Mouse (Mus musculus) cerebellum, adult 2 months (tissue): ENCODE results near the gene Abca1. TPM values are rescaled to one million over a fixed set of nuclear protein-coding genes. Genes with fewer than 3 reads are reported as not detected.

ENCODE experiments used
- DNase-seq, 2 experiments: peaks; one replicate each; pipeline ENCODE4 v3.0.0; 2021
- H3K27ac ChIP-seq: fragments of 200-500 bp; 2 replicates; pipeline ENCODE4 v1.5.1; 2012; ENCODE audit warnings: low read length, control low read depth, inconsistent platforms; ENCODE audit not compliant: insufficient read depth
- H3K27me3 ChIP-seq: fragments of 200-500 bp; 2 replicates; pipeline ENCODE4 v1.6.1; 2012; ENCODE audit warnings: inconsistent platforms, mild to moderate bottlenecking, low read length, moderate library complexity; ENCODE audit not compliant: control insufficient read depth, insufficient read depth
- H3K4me1 ChIP-seq: fragments of 200-500 bp; 2 replicates; pipeline ENCODE4 v1.6.1; 2011; ENCODE audit warnings: low read length; ENCODE audit not compliant: control insufficient read depth, insufficient read depth
- H3K4me3 ChIP-seq: fragments of 200-500 bp; replicated peaks from 2 replicates; pipeline ENCODE3; 2011; ENCODE audit warnings: mild to moderate bottlenecking, low read depth, low read length, control low read depth; ENCODE audit not compliant: insufficient read depth
- CTCF ChIP-seq: fragments of 200-500 bp; IDR thresholded peaks from 2 replicates; pipeline ENCODE4 v1.5.1; 2011; ENCODE audit warnings: low read depth, mild to moderate bottlenecking, control low read depth, low read length, moderate library complexity, borderline replicate concordance; ENCODE audit not compliant: insufficient read depth
- POLR2A ChIP-seq: fragments of 200-500 bp; IDR thresholded peaks from 2 replicates; pipeline ENCODE4 v1.6.1; 2011; ENCODE audit warnings: low read length, control low read depth, borderline replicate concordance; ENCODE audit not compliant: insufficient read depth
- WGBS: fragments of 180-500 bp; shearing (Covaris S2); methylation state at CpG from one replicate; pipeline ENCODE4 v1.1.7; 2018; 5-methylcytosine and 5-hydroxymethylcytosine counted together
- polyA plus RNA-seq: library from polyadenylated mRNA; depleted of rRNA; stranded (reverse); fragments of >200 nt; gene quantifications from 2 replicates; pipeline ENCODE4 v1.2.3, GENCODE M21; 2012

Gene Abca1
- polyA plus RNA-seq, 1 experiment, result 10.0 TPM

GRCm38 (mm10) chr4:53120038-53120685, 39.5 kb downstream of the Abca1 start:
- Histone ChIP-seq H3K27ac (no peak overlapping the region), H3K4me3 (no peak overlapping the region), H3K4me1 (no peaks in the 10 kb centered on the region; the same call in 1 of the 2 replicates), H3K27me3 (no peaks in the 10 kb centered on the region)
- TF ChIP-seq CTCF (no peak), POLR2A (no peak)
- 76% methylated on average over 10 of the region's 10 CpGs for WGBS
- no peak for DNase-seq

- no peak for DNase-seq
- H3K27ac ChIP-seq, result no peak overlapping the region
- no peaks in the 10 kb centered on the region for H3K27me3 ChIP-seq
- H3K4me1 ChIP-seq, result no peaks in the 10 kb centered on the region; the same call in 1 of the 2 replicates
- WGBS, result 87% methylated on average over 4 of the region's 4 CpGs
- TF ChIP-seq POLR2A, result no peak
- no peak for TF ChIP-seq CTCF
- H3K4me3 ChIP-seq, result no peak overlapping the region
Measured at GRCm38 (mm10) chr4:53118643-53119042, 41.1 kb downstream of the Abca1 start.

GRCm38 (mm10) chr4:53117610-53118009, 42.1 kb downstream of the Abca1 start:
- H3K27me3 ChIP-seq, result no peaks in the 10 kb centered on the region
- TF ChIP-seq POLR2A (no peak), CTCF (peak; percentile 60)
- H3K4me1 ChIP-seq, result no peaks in the 10 kb centered on the region; the same call in 1 of the 2 replicates
- no peak overlapping the region for H3K27ac ChIP-seq
- no peak for DNase-seq
- no peak overlapping the region for H3K4me3 ChIP-seq

- WGBS, result 89% methylated on average over 5 of the region's 5 CpGs
- Histone ChIP-seq H3K4me3 (no peak overlapping the region), H3K27ac (no peak overlapping the region), H3K27me3 (no peaks in the 10 kb centered on the region), H3K4me1 (no peaks in the 10 kb centered on the region; the same call in 1 of the 2 replicates)
- TF ChIP-seq POLR2A (no peak), CTCF (no peak)
- no peak for DNase-seq
Measured at GRCm38 (mm10) chr4:53117076-53117475, 42.6 kb downstream of the Abca1 start.

GRCm38 (mm10) chr4:53115866-53116265, 43.8 kb downstream of the Abca1 start:
- no peak for DNase-seq
- TF ChIP-seq POLR2A, result no peak
- no peak for TF ChIP-seq CTCF
- Histone ChIP-seq H3K4me1 (no peaks in the 10 kb centered on the region; the same call in 1 of the 2 replicates), H3K4me3 (no peak overlapping the region), H3K27ac (no peak overlapping the region), H3K27me3 (no peaks in the 10 kb centered on the region)
- WGBS, result 31% methylated on average over 3 of the region's 5 CpGs

- Histone ChIP-seq H3K27me3 (no peaks in the 10 kb centered on the region), H3K4me3 (no peak overlapping the region), H3K27ac (no peak overlapping the region), H3K4me1 (no peaks in the 10 kb centered on the region; the same call in 1 of the 2 replicates)
- DNase-seq, result no peak
- TF ChIP-seq CTCF, result no peak
- no peak for TF ChIP-seq POLR2A
- WGBS, result 48% methylated on average over 4 of the region's 4 CpGs
Measured at GRCm38 (mm10) chr4:53115410-53115809, 44.3 kb downstream of the Abca1 start.

GRCm38 (mm10) chr4:53111919-53112355, 47.8 kb downstream of the Abca1 start:
- H3K4me3 ChIP-seq, result no peak overlapping the region
- TF ChIP-seq POLR2A (no peak), CTCF (no peak)
- H3K27ac ChIP-seq, result no peak overlapping the region
- H3K27me3 ChIP-seq, result no peaks in the 10 kb centered on the region
- DNase-seq, result no peak
- H3K4me1 ChIP-seq, result no peaks in the 10 kb centered on the region; the same call in 1 of the 2 replicates
- 51% methylated on average over 4 of the region's 4 CpGs for WGBS

- DNase-seq, result no peak
- H3K27me3 ChIP-seq, result no peaks in the 10 kb centered on the region
Measured at GRCm38 (mm10) chr4:53110356-53110755, 49.3 kb downstream of the Abca1 start.

More at GRCm38 (mm10) chr4:53110356-53110755, 49.3 kb downstream of the Abca1 start:
- TF ChIP-seq POLR2A (no peak), CTCF (peak; percentile 11; the same call in 1 of the 2 replicates)
- Histone ChIP-seq H3K4me3 (no peak overlapping the region), H3K4me1 (no peaks in the 10 kb centered on the region; the same call in 1 of the 2 replicates), H3K27ac (no peak overlapping the region)
- 20% methylated on average over 5 of the region's 5 CpGs for WGBS
